Mouse (Mus musculus): ENCODE results near the gene Ppm1b. TPM values are rescaled to one million over a fixed set of nuclear protein-coding genes. Genes with fewer than 3 reads are reported as not detected.

Gene Ppm1b
- polyA plus RNA-seq, 1 experiment from 2014 or later: 63.8 TPM

DNA sequence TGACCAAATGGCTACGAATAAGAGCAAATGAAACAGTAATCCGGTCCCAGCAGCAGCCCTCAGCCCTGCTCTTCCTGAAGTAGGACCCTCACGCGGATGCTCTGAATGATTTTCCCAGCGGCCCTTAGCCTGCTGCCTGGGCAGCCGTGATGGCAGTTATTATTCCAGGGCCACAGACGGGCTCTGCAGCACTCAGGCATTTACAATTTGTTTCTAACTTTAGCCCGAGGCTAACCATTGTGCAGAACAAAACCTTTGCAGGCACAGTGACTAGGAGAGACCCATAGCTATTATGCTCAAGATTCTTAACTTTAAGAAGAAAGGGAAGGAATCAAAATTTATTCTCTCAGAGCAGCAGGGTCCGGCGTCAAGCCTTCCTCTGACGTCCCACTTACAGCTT, 115.8 kb downstream of the Ppm1b start:
- 53% methylated on average over 11 of the region's 11 CpGs for WGBS
- no peak overlapping the region for H3K4me2 ChIP-seq
- H3K27ac ChIP-seq: no peak overlapping the region
- no peak overlapping the region for H3K9ac ChIP-seq
- H3K4me1 ChIP-seq (replicated peaks): peaks cover 7% of the 10 kb centered on the region
- H3K36me3 ChIP-seq: peaks cover 41% of the 10 kb centered on the region
- H3K9me3 ChIP-seq (replicated peaks): no peaks in the 10 kb centered on the region
- H3K4me3 ChIP-seq: no peak overlapping the region
- no peak for ATAC-seq (replicated peaks; ENCODE audit: insufficient number of reproducible peaks, insufficient read depth, low FRiP score, low read depth)
- H3K27me3 ChIP-seq: no peaks in the 10 kb centered on the region

GRCm38 (mm10) chr17:85073214-85073613, 116.7 kb downstream of the Ppm1b start:
- Histone ChIP-seq H3K36me3 (peaks cover 44% of the 10 kb centered on the region), H3K4me1 (replicated peaks) (peaks cover 7% of the 10 kb centered on the region), H3K9me3 (replicated peaks) (no peaks in the 10 kb centered on the region), H3K27me3 (no peaks in the 10 kb centered on the region), H3K4me3 (no peak overlapping the region), H3K27ac (no peak overlapping the region), H3K4me2 (no peak overlapping the region), H3K9ac (no peak overlapping the region)
- ATAC-seq (replicated peaks; ENCODE audit: insufficient number of reproducible peaks, insufficient read depth, low FRiP score, low read depth): no peak
- WGBS: 60% methylated on average over 7 of the region's 7 CpGs

Other genes starting within 250 kb of the Ppm1b start
- 58.7 and 61.7 TPM in 2 replicates for gene Lrpprc, start 166.0 kb upstream of the Ppm1b start, polyA plus RNA-seq (2015; fragmentation: Nextera tagmentation; extraction: Ambion mirVana)
- 0.06 TPM in 1 of 2 replicates, not detected in the other for gene Slc3a1, start 71.6 kb downstream of the Ppm1b start, polyA plus RNA-seq (2015; fragmentation: Nextera tagmentation; extraction: Ambion mirVana)
- 23.5 and 28.7 TPM in 2 replicates for gene Prepl, start 133.5 kb downstream of the Ppm1b start, polyA plus RNA-seq (2015; fragmentation: Nextera tagmentation; extraction: Ambion mirVana)
- 5.0 and 7.0 TPM in 2 replicates for gene Camkmt, start 133.8 kb downstream of the Ppm1b start, polyA plus RNA-seq (2015; fragmentation: Nextera tagmentation; extraction: Ambion mirVana)